Comparison of ENCODE assay signal across 8 mouse cellular contexts in genomic region chr12:31271361-31272011, GRCm38 (mm10). TPM values are rescaled to one million over a fixed set of nuclear protein-coding genes. Genes with fewer than 3 reads are reported as not detected.
DNase-seq lines count a peak whose midpoint lies in the region; ATAC-seq and TF ChIP-seq lines count a peak whose summit lies in the region.

No protein-coding gene starts in this region.

- no peak for TF ChIP-seq CTCF in kidney, postnatal 0 days (IDR thresholded peaks at IDR 0.05; ENCODE audit: low read depth)

- H3K4me2 ChIP-seq in kidney, postnatal 0 days (ENCODE audit: low read length): peak overlapping the region; percentile 45

- H3K9ac ChIP-seq in kidney, postnatal 0 days (ENCODE audit: low read depth, low read length): 0 out of 2 replicates have a peak overlapping the region, but pooled peaks have one; percentile 31

- peak overlapping the region; percentile 78 for H3K27ac ChIP-seq in kidney, postnatal 0 days

- H3K4me1 ChIP-seq in kidney, postnatal 0 days (replicated peaks; ENCODE audit: insufficient read depth, low read length): peaks cover 45% of the 10 kb centered on the region

- 7% methylated on average over 16 of the region's 16 CpGs for WGBS in kidney, postnatal 0 days

- H3K36me3 ChIP-seq in kidney, postnatal 0 days (ENCODE audit: insufficient read depth, low read length): peaks cover 45% of the 10 kb centered on the region

- peak overlapping the region; percentile 2; the same call in 1 of the 2 replicates for H3K4me3 ChIP-seq in kidney, postnatal 0 days (replicated peaks; ENCODE audit: low read depth, low read length)

- DNase-seq in urinary bladder, postnatal 14 days (ENCODE audit: low spot score): peak; percentile 67
- DNase-seq in urinary bladder, postnatal 10 days (ENCODE audit: low spot score): no peak
- peak; percentile 71 to 73 for DNase-seq in heart, adult 18-20 months
- peak; percentile 92 for DNase-seq in kidney, postnatal 0 days (ENCODE audit: low spot score)
- DNase-seq in retina, embryonic 14.5 days (ENCODE audit: low spot score): peak; percentile 46
- no peak for DNase-seq in cerebellum, adult 8-10 months
- no peak for DNase-seq in right cerebral cortex, postnatal 10 days (ENCODE audit: low spot score in 2 of 2)

- ATAC-seq in kidney, postnatal 0 days (replicated peaks; ENCODE audit: low FRiP score, low read depth): peak; percentile 26; the same call in 1 of the 2 replicates
- no peak for ATAC-seq in inflammation-experienced regulatory T-cells, adult 6 months

- no peaks in the 10 kb centered on the region for H3K9me3 ChIP-seq in kidney, postnatal 0 days (replicated peaks; ENCODE audit: low read length)

- no peaks in the 10 kb centered on the region for H3K27me3 ChIP-seq in kidney, postnatal 0 days (ENCODE audit: insufficient read depth, low read length)

RNA-seq across cellular contexts. Expression of gene Lamb1, which starts 6.5 kb away (rescaled TPM):
- total RNA-seq in heart, adult 18-20 months (2021): 10 to 100 TPM; 49.0 to 56.0 TPM
- polyA plus RNA-seq in kidney, postnatal 0 days (2015; fragmentation: Nextera tagmentation; extraction: Ambion mirVana): 115 and 128 TPM in 2 replicates
- not detected for polyA plus RNA-seq in inflammation-experienced regulatory T-cells, adult 6 months (2017; shearing (Covaris generic))

RNA-seq across cellular contexts. Expression of gene Gm6993, which starts 30.9 kb away (rescaled TPM):
- not detected for total RNA-seq in heart, adult 18-20 months (2021)
- not detected in 2 replicates for polyA plus RNA-seq in kidney, postnatal 0 days (2015; fragmentation: Nextera tagmentation; extraction: Ambion mirVana)
- not detected for polyA plus RNA-seq in inflammation-experienced regulatory T-cells, adult 6 months (2017; shearing (Covaris generic))

Comparison
In these comparisons a context has a peak if more than half of its experiments do, and no peak if none do; other contexts are left out.
1. DNase-seq: peak in urinary bladder, postnatal 14 days (single experiment), heart, adult 18-20 months (2 of 2), kidney, postnatal 0 days (single experiment) and retina, embryonic 14.5 days (single experiment); none in urinary bladder, postnatal 10 days (single experiment), cerebellum, adult 8-10 months (single experiment) and right cerebral cortex, postnatal 10 days (0 of 2).
2. RNA of gene Lamb1, which starts 6.5 kb away (polyA plus RNA-seq): 115 to 128 TPM in kidney, postnatal 0 days; not detected in inflammation-experienced regulatory T-cells, adult 6 months; every median in the first group is over 100 times any median in the second.